Mouse (Mus musculus): Measurements from ENCODE around the gene Gm9913.

- TF ChIP-seq CTCF (IDR thresholded peaks at IDR 0.05; ENCODE audit: insufficient read depth, low read length) = no peak
- TF ChIP-seq POLR2A (IDR thresholded peaks at IDR 0.05; ENCODE audit: borderline replicate concordance, extremely low read depth, low read depth, low read length) = no peak
These were observed 942 bp downstream of the Gm9913 start for GRCm38 (mm10) chr2:125505746-125506315.

Measured in lung, adult 2 months (tissue).